Mouse (Mus musculus) liver (tissue): ENCODE measurements around the gene Myom1.

Source experiments
- DNase-seq: peaks from one replicate; pipeline ENCODE4 v3.0.0-alpha.2; 2020; ENCODE audit warnings: mixed read lengths

Gene Myom1

DNA sequence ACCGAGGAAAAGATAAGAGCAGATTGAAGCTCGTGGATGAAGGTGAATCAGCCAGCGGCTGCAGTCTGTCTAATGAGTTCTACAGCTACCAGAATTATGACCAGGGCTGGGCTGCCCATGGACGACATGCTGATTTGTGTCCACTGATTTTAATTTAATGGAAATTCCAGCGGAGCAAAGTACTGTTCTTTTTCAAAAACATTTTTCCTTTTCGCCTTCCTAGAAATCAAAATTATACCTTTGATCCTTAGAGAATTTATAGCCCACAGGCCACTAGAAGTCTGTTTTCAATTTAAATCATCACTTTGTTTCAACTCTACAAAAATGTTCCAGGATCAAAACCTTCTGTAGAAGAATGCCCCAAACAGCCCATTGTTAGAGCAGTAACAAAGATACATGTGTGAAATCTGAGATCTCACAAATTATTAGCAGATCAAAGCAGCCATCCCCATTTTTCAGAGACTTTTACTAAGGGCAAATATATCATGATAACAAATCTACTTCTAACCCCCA, 108.4 kb downstream of the Myom1 start:
- no peak for DNase-seq

DNA sequence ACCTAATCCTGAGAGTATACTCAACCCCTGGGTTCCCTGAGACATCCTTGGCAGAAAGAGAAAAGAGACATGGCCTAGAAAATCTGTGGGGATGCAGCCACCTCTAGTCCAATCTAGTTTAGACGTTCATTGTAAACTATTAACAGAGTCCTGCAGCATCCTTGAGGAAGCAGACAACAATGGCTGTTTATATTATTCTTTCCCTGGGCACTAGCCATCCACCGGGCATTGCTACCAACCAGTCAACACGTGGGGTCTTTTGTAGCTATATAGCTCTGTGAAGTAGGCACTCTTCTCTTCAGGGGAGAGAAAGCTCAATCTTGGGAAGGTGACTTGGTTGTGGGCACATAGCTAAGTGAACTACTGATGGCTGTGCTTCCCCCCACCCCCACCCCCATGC, 110.3 kb downstream of the Myom1 start:
- DNase-seq = no peak

DNA sequence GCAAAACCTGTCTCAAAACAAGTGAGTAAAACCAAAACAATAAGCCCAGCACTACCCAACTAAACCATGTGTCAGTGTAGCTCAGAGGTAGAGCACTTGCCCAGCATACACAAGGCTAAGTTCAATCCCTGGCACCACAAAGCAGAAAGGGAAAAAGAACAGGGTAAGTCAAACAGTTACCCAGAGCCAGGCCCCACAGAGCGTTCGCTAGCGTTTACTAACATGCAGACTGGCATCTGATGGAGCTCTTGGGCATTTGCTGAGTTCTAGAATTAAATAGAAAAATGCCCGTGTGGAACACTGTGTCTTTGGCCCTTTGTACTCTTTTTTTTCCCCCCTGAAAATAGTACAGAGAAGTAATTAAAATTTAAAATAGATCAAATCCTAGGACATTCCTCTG, 111.8 kb downstream of the Myom1 start:
- no peak for DNase-seq

DNA sequence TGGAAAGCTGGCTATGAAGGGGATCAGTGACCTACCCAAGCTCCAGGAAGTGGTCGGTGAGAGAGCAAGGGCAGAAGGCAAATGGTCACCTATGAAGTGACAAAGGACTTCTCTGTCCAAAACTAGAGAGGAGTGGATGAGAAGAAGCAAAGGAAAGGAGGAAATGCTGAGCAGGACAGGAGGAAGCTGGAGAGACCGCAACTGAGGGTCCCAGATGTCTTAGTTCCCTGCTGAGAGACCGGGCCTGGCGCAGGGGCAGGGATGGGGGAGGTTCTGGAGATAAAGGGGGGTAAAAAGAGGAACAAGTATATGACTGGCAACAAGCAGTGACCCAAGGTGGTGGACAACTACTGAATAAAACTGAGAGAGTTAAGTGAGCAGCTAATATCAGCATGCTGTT, 115.5 kb downstream of the Myom1 start:
- DNase-seq = peak; percentile 33

DNA sequence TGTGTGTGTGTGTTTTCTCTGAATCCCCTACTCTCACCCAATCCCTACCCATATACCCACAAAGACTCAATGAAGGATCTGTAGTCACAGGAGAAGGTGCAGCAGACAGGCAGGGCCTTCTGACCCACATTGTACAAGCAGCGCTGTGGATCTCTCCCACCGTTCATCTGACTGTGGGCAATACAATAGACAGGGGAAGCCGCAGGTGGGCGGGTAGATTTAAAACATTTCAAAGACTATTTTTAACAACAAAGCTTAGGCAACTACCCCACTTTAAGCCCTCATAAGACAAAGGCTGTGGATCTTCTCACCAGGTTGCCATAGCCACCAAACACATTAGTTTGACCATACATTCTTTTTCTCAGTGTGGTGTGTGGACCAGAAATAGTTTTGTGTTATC, 116.2 kb downstream of the Myom1 start:
- DNase-seq = no peak

DNA sequence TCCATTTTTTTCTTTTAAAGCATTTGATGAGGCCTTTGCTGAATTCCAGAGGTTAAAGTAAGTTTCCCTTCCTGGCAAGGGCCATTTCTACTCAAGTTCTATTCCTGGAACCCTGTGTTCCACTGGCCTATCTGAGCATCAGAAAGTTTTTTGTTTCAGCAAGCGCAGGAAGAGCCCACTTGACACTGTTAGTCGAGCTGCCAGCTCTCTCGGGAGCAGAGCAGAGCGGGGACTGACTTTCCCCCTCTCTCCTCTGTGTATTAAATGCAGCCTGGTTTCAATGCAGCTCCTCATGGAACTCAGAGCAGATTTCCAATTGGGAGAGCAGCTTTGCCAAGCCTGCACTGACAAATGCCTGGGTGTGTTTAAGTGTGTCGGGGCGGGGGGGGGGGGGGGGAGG, 118.2 kb downstream of the Myom1 start:
- DNase-seq = no peak

DNA sequence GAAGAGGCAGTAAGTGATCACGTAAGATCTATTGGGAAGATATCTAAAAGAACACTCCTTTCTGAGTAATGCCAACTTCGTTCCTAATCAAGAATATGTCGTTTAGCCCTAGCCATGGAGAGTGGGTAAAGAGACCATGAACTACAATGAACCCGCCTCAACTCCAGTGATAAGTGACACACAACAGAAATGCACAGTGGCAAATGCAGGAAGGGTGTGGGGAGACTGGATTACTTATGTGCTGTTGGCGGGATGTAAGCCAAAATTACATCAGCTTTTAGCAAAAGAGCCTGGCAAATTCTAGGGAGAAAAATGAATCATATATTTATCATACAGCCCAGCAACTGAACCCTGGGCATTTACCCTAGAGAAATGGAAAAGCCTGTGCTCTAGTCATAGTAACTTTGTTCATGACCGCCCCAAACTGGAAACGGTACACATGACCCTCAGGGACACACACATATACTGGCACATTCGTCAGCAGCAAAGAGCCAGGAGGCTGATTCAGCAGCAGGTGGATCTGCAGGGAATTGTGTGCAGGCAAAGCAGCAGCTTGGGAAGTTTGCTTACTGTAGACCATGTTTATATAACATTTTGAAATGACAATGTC, 121.7 kb downstream of the Myom1 start:
- DNase-seq = no peak

DNA sequence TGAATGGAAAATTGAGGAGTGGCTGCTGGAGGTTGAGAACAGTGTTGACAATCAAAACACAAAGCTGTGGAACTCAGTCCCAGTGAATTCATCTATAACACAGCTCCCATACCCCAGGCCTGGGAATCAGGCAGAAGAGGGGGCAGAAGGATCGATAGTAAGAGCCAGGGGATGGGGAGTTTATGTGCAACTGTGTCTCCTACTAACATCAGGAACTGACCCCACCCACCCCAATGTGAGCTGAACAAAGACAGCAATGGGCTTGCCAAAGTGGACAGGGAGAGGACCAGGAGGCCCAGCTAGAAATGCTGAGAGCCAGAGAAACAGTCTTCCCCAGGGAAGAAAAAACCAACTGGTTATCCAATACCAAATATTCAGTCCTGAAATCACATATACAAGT, 122.2 kb downstream of the Myom1 start:
- DNase-seq = no peak

DNA sequence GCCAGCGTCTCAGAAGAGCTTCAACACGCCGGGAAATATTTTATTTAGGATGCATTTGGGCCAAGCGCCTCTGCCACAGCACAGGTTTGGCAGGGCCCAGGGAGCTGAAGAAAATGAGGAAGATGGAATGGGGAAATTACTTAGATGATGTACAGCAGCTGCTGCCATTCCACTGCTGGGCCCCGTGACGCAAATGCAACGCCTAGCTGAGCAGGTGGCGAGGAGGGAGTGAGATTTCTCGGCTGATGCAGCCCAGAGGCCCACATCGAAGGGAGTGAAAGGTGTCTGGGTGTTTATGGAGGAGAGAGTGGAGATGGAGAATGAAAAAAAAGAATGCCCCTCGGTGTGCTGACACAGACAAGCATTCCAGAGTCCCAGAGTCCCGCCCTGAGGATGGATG, 123.1 kb downstream of the Myom1 start:
- DNase-seq = peak; percentile 36

DNA sequence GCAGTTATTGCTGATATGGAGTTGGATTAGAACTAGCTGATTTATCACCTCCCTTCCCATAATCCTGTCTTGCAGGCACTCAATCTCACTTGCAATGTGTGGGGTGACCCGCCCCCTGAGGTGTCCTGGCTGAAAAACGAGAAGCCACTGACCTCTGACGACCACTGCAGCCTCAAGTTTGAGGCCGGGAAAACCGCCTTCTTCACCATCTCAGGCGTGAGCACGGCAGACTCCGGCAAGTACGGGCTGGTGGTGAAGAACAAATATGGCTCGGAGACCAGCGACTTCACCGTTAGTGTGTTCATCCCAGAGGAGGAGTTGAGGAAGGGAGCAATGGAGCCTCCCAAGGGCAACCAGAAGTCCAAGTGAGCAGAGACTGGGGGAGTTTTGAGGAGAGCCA, 123.6 kb downstream of the Myom1 start:
- DNase-seq = no peak

DNA sequence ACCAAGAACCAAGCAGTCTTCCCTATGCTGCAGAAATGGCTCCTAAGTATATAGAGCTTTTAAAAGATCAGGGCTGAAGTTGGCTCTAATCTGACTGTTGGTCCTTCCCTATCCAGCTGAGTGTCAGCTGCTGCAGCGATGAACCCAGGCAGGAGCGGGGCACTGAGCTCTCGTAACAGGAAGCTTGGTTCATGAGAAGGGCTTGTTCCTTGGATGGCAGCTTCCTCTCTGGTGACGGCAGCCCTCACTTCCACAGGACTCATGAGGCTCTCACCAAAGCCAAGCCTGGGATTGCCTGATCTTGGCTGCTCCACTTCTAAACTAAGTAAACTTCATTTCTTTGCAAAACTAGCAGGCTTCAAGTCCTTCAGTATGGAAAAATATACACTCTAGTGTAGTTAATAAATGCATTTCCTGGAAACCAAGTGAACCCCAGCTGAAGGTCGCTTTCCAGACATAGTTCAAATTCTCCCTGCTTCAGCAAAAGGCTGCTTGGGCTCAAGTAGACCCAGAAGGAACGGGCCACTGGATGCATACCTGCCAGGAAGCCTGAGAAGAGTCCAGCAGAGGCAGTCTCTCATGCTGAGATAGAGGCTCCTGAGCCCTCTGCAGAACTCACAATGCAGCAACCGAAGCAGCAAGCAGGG, 125.2 kb downstream of the Myom1 start:
- peak; percentile 38 for DNase-seq

DNA sequence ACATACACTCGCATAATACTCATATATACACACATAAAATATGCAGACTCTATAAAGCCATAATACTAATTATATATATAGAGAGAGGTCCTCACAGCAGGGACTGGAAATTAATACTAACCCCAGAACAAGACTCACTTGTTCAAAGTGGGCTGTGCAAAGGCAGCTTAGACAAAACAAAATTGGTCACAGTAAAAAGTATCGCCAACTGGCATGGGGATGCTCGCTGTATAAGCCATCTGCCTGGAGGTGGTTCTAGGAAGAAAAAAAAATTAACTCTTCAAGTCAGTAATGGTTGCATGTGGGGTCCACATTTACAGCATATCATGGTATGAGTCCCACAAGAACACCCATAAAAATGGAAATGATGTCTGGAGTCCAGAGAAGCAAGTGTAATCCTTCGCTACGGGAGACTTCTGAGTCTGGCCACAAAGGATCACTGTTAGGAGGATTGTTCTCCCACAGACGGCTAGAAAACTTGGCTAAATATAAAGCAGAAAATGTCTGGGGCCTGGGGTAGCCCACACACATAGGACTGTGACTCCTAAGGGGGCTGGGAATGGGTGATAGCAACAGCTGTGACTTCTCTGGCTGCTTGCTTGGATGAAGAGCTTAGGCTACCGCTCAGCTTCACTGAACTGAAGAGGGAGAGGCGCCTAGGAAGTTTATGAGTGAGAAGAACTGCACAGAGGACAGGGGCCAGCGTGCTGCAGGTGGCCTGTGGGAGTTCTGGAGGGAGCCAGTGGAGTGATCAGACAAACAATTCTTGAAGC, 127.2 kb downstream of the Myom1 start:
- DNase-seq = no peak

DNA sequence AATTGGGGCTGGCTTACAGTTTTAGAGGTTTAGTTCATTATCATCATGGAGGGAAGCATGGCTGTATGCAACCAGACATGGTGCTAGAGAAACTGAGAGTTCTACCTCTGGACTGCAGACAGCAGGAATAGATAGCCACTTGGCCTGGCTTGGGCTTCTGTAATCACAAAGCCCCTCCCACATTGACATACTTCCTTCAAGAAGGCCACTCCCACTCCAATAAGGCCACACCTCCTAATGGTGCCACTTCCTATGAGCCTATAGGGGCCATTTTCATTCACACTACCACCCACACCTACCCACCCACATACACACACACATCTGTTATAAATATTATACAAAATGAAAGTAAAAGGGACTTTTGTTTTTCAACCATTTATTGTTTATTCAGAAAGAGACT, 129.8 kb downstream of the Myom1 start:
- DNase-seq = no peak

DNA sequence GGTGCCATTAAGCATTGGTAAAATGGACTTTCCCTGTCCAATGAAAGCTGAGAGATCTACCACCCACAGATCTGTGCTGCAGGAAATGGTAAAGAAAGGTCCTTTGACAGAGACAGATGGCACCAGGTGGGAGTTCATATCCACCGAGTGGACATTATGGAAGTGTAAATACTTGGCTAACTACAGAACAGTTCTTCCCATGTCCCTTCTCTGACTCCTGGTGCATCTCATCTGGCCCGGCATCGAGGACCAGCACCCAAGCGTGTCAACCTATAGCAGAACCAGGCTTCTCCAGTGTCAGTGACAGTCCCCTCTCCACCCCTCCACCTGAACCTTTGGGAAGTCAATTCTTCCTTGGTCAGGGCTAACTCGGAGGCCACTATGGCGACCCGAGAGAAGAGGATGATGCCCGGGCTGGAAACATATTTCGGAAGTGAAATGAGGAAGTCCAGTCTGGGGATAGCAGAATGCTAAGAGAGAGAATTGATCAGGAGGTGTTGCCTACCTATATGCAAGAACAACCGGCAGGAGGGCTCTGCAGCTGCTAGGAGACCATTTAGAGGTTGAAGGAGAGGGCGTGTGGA, 130.5 kb downstream of the Myom1 start:
- DNase-seq = no peak

DNA sequence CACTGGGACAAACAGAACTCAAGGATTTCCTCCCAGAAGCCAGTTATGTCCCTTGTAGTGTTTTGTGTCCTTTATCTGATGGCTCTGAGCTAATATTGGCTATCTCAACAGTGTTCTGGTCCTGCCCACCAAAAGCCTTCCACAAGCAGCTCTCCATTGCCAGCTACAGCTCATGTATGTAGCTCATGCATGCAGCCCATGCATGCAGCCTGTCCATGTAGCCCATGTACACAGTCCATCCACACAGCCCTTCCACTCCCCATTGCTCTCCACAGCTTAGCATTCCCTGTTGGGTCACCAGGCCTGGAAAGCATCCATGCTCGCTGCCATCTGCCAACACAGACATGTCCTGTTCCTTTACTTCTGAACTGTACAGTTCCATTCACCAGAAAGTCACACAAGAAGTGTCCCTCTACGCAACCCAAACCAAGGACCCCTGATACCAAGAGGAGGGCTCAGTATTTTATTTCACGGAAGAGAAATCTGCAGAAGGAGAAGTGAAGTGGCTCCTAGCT, 132.1 kb downstream of the Myom1 start:
- no peak for DNase-seq

DNA sequence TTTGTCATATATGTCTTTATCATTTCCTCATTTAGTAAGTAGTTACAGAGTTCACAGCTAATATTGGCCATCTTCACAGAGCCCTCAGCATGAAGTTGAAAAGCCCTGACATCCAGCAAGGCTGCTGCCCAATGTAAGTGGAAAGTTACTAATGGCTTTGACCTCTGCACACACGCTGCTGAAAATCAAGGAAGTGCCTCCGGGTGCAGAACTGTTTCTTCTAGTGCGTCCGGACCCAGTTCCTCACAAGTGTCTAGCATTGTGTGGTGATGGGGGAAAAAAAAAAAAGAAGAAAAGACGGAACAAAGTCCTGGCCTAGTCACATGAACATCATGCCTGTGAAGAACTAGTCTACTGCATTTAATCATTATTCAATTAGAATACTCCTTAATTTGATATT, 132.7 kb downstream of the Myom1 start:
- DNase-seq = no peak

DNA sequence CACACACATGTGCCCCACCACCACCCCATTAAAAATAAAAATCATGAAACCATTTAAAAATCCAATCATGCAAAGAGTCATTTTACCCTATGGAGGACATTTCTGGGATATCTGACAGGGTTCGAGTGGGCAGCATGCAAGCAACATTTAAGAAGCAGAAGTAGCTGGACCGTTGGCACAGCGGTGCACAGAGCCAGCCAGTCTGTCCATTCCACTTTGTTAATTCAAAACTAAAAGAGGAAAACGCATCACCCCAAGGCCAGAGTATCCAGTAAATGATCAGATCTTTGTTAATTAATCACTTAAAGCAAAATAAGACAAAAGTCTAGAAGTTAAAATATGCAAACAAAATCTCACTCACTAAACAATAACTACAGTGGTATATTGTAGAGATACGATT, 133.4 kb downstream of the Myom1 start:
- no peak for DNase-seq

DNA sequence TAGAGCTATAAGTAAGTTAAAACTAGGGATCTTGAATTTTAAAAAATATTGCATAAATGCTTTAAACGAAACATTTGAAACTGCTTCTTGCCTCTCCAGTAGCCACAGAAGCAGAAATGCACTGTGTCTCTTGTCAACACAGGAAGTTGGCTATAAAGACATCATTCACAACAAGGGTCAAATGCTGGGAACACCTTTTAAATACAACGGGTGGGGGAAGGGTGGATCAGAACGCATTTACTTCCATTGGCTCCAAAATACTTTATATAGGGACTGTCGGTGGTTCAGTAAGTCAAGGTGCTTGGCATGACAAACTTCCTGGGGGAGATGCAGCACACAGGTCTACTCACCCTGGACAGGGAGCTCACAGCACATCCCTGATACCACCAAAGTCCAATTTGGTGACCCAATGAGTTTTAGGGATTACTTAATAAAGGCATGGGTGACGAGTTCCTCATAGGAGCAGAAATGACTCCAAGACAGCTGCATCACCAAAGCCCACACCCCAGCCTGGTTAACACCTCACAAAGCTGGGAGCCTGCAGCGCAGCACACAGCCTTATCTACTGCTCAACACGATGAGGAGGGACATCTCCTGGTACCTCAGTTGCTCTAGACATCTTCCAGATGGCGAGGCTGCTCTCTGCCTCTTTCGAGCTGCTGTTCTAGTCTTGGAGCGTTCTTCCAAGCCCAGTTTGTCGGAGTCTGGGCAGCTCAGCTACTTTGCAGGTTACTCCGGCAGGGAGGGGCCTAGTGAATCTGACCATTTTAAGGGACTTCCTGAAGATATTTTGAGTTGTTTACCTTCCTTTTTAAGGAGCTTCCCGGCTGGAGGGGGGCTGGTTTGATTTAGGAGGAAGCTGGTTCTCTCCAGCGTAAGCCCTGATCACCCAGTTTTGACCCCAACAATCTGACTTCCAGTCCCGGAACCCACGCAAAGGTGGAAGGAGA, 134.2 kb downstream of the Myom1 start:
- no peak for DNase-seq

DNA sequence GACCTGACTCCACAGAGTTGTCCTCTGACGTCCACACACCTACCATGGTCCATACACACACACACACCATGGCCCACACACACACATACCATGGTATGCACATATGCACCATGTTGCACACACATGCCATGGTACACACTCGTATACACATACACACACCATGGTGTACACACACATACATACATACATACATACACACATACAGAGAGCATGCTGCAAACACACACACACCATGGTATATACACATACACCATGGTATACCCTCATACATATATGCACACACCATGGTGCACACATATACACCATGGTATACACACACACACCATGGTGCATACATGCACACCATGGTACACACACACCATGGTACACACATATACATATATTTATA, 134.9 kb downstream of the Myom1 start:
- no peak for DNase-seq

DNA sequence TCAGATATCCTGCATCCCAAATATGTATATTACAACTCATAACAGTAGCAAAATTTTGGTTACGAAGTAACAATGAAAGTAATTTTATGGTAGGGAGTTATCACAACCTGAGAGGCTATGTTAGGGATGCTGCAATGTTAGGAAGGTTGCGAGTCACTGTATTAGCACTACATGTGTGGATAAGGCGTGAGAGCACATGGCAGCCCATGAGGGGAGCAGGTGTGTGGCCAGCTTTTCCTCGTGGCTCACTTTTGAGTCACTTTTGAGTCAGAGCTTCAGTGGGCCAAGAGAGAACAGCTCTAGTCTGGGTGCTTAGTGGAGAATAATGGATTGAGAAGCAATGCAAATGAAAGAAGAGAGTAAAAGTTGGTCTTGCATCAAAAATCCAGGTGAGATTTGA, 139.6 kb downstream of the Myom1 start:
- DNase-seq = no peak

DNA sequence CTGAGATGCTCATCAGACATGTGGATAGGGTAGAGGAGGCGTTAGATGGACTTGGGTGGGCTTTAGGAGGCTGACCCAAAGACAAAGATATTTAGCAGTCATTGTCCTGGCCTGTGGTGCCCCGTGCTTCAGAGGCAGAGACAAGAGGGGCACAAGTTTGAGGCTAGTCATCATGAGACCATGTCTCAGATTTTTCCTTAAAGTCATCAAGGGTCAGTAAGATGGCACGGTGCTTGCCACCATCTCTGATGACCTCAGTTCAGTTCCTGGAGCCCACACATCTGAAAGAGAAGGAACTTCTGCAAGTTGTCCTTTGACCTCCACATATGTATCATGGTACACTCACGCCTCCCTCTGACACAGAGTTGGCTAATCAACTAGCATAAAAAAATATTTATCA, 140.7 kb downstream of the Myom1 start:
- no peak for DNase-seq
